25 mouse cellular contexts compared by ENCODE assay signal in the genomic region with DNA sequence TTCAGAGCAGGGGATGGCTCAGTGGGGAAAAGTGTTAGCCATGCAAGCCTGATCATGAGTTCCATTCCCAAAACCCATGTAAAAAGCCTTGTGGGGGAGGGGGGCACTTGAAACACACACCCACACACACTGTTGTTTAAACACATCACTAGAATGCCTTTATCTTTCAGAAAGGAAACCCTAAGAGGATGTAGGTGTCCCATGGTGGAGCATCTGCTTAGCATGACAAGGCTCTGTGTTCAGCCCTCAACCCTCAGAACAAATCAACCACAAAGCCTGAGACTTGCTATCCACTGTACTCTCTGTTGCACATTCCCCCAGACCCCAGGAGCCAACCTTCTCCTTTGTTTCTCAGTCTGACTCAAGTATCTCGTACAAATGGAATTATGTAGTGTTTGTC. TPM values are rescaled to one million over a fixed set of nuclear protein-coding genes. Genes with fewer than 3 reads are reported as not detected.
DNase-seq lines count a peak whose midpoint lies in the region; ATAC-seq lines count a peak whose summit lies in the region.
"Had no signal": no experiment of that assay in that cellular context is flagged by ENCODE, and none has a peak within 500 bp of the region (broad histone marks: within the 10 kb centered on the region; RNA-seq: fewer than 3 reads in every experiment).

No protein-coding gene starts in this region.

- H3K4me3 ChIP-seq in heart, embryonic 10.5 days, result no peak overlapping the region
- H3K4me3 ChIP-seq: embryonic facial prominence, embryonic 12.5 days; forebrain, embryonic 12.5 days; kidney, embryonic 15.5 days; limb, embryonic 13.5 days; liver, embryonic 13.5 days; midbrain, embryonic 10.5 days; myocyte had no signal

- ATAC-seq in neutrophil, adult 5-6 weeks (ENCODE audit: extremely low read depth, insufficient number of reproducible peaks, low FRiP score, poor library complexity, severe bottlenecking), result 0 out of 2 replicates have a peak, but pooled peaks have one; percentile 19
- ATAC-seq: hindbrain, postnatal 0 days; midbrain, embryonic 16.5 days had no signal

- H3K4me1 ChIP-seq in heart, embryonic 10.5 days, result peaks cover 14% of the 10 kb centered on the region
- H3K4me1 ChIP-seq: embryonic facial prominence, embryonic 12.5 days; forebrain, embryonic 12.5 days had no signal

- no peaks in the 10 kb centered on the region for H3K9me3 ChIP-seq in heart, embryonic 10.5 days
- H3K9me3 ChIP-seq: embryonic facial prominence, embryonic 12.5 days; forebrain, embryonic 12.5 days; kidney, embryonic 15.5 days; limb, embryonic 13.5 days; liver, embryonic 13.5 days; midbrain, embryonic 10.5 days had no signal

- peak; percentile 46 for DNase-seq in heart, embryonic 10.5 days (ENCODE audit: low spot score)
- DNase-seq in heart, adult 8-10 months (ENCODE audit: low spot score), result no peak
- peak; percentile 20 for DNase-seq in thymus, postnatal 25 days
- DNase-seq in thymus, postnatal 36 days, result no peak
- peak; percentile 46 for DNase-seq in T-cell, adult 2 months (ENCODE audit: low spot score)
- no peak for DNase-seq in layer of hippocampus, postnatal 36 days
- DNase-seq in spleen, postnatal 36 days (ENCODE audit: low spot score in 2 of 2), result no peak
- DNase-seq: adrenal gland, adult 2 months; cerebellum, adult 11-12 months; cerebellum, postnatal 10 days; gastrocnemius, postnatal 25 days; kidney, adult 11 months; kidney, postnatal 36 days; liver, embryonic 13.5 days; lung, adult 2 months; lung, postnatal 36 days had no signal

- WGBS in heart, embryonic 10.5 days, result 61% methylated on average over 1 of the region's 1 CpGs

- peaks cover 25% of the 10 kb centered on the region for H3K36me3 ChIP-seq in heart, embryonic 10.5 days

- no peaks in the 10 kb centered on the region for H3K27me3 ChIP-seq in heart, embryonic 10.5 days (ENCODE audit: insufficient read depth, poor library complexity, severe bottlenecking)
- H3K27me3 ChIP-seq: embryonic facial prominence, embryonic 12.5 days; forebrain, embryonic 12.5 days; kidney, embryonic 15.5 days; limb, embryonic 13.5 days; liver, embryonic 13.5 days had no signal

- H3K27ac ChIP-seq in heart, embryonic 10.5 days, result no peak overlapping the region
- H3K27ac ChIP-seq: embryonic facial prominence, embryonic 12.5 days; forebrain, embryonic 12.5 days; hindbrain, postnatal 0 days; kidney, embryonic 15.5 days; limb, embryonic 13.5 days; liver, embryonic 13.5 days; midbrain, embryonic 10.5 days had no signal

RNA-seq across cellular contexts. Expression of a gene that starts 12.1 kb away (rescaled TPM):
- polyA plus RNA-seq in heart, embryonic 10.5 days (2016; fragmentation: Nextera tagmentation; extraction: Ambion mirVana), result 3.3 and 4.7 TPM in 2 replicates
- 10 to 100 TPM in 1 of 4 experiments, 1 to 10 TPM in 3; 9.0 to 11.0 (median 9.4) TPM for total RNA-seq in heart, adult 8-10 months (2022)
- total RNA-seq in neutrophil, adult 5-6 weeks (2017), result 21.1 and 22.1 TPM in 2 replicates
- total RNA-seq in layer of hippocampus, postnatal 36 days (2021), result 10 to 100 TPM in 1 of 2 experiments, 1 to 10 TPM in 1; 8.8 to 10.5 TPM

RNA-seq across cellular contexts. Expression of a gene that starts 41.6 kb away (rescaled TPM):
- 0.42 and 0.60 TPM in 2 replicates for polyA plus RNA-seq in heart, embryonic 10.5 days (2016; fragmentation: Nextera tagmentation; extraction: Ambion mirVana)
- 10 to 100 TPM in 1 of 4 experiments, 1 to 10 TPM in 3; 4.7 to 11.8 (median 6.6) TPM for total RNA-seq in heart, adult 8-10 months (2022)
- 2.1 TPM in 1 of 2 replicates, not detected in the other for total RNA-seq in neutrophil, adult 5-6 weeks (2017)
- 1 to 10 TPM; 5.1 to 8.7 TPM for total RNA-seq in layer of hippocampus, postnatal 36 days (2021)

RNA-seq across cellular contexts. Expression of a gene that starts 45.4 kb away (rescaled TPM):
- polyA plus RNA-seq in heart, embryonic 10.5 days (2016; fragmentation: Nextera tagmentation; extraction: Ambion mirVana), result 354 and 363 TPM in 2 replicates
- 100 to 1,000 TPM; 331 to 378 (median 360) TPM for total RNA-seq in heart, adult 8-10 months (2022)
- total RNA-seq in neutrophil, adult 5-6 weeks (2017), result 235 TPM in 2 replicates
- 100 to 1,000 TPM; 425 to 428 TPM for total RNA-seq in layer of hippocampus, postnatal 36 days (2021)

Comparison
In these comparisons a context has a peak if more than half of its experiments do, and no peak if none do; other contexts are left out.
1. DNase-seq: peak in heart, embryonic 10.5 days (single experiment), thymus, postnatal 25 days (single experiment) and T-cell, adult 2 months (single experiment); none in heart, adult 8-10 months (single experiment), thymus, postnatal 36 days (0 of 2), layer of hippocampus, postnatal 36 days (0 of 2) and spleen, postnatal 36 days (0 of 2).